In genomic region chr10:77031768-77032375, GRCm38 (mm10) we compare ENCODE assay signal across 8 mouse cellular contexts. TPM values are rescaled to one million over a fixed set of nuclear protein-coding genes. Genes with fewer than 3 reads are reported as not detected.
A peak's percentile ranks its signal among the peaks of the same experiment; 100 is the strongest.
DNase-seq lines count a peak whose midpoint lies in the region; ATAC-seq and TF ChIP-seq lines count a peak whose summit lies in the region.

Gene Slc19a1 (plus strand): TSS chr10:77032241.

- H3K9me3 ChIP-seq in hindbrain, embryonic 12.5 days (replicated peaks): no peaks in the 10 kb centered on the region
- no peaks in the 10 kb centered on the region for H3K9me3 ChIP-seq in midbrain, postnatal 0 days (ENCODE audit: low read length)

- TF ChIP-seq POLR2A in spleen, adult 2 months (IDR thresholded peaks at IDR 0.05; ENCODE audit: low read depth, low read length): no peak

- H3K27ac ChIP-seq in spleen, adult 2 months (ENCODE audit: insufficient read depth, low read length): no peak within 1 kb of the TSS
- H3K27ac ChIP-seq in brown adipose tissue, adult 24 weeks (replicated peaks; ENCODE audit: low read depth, low read length): peak within 1 kb of the TSS; percentile 47; the same call in 1 of the 2 replicates
- H3K27ac ChIP-seq in hindbrain, embryonic 12.5 days: peak within 1 kb of the TSS; percentile 53; the same call in 1 of the 2 replicates
- H3K27ac ChIP-seq in midbrain, postnatal 0 days (ENCODE audit: low read depth, low read length): peak within 1 kb of the TSS; percentile 75

- peak within 1 kb of the TSS; percentile 94 for H3K4me2 ChIP-seq in hindbrain, embryonic 12.5 days (replicated peaks)
- peak within 1 kb of the TSS; percentile 78 for H3K4me2 ChIP-seq in midbrain, postnatal 0 days (ENCODE audit: low read depth, low read length, poor library complexity, severe bottlenecking)

- no peaks in the 10 kb centered on the region for H3K27me3 ChIP-seq in spleen, adult 2 months (ENCODE audit: control insufficient read depth, insufficient read depth, low read length)
- no peaks in the 10 kb centered on the region for H3K27me3 ChIP-seq in hindbrain, embryonic 12.5 days
- H3K27me3 ChIP-seq in midbrain, postnatal 0 days (ENCODE audit: insufficient read depth, low read length): no peaks in the 10 kb centered on the region

- intact Hi-C loops in gastrocnemius, postnatal 36 days (cut with DNase I): no loop called here

- H3K4me1 ChIP-seq in spleen, adult 2 months (ENCODE audit: control insufficient read depth, insufficient read depth, insufficient read length): peaks cover 7% of the 10 kb centered on the region
- H3K4me1 ChIP-seq in brown adipose tissue, adult 24 weeks (ENCODE audit: control insufficient read depth, insufficient read depth, insufficient read length, low read length): peaks cover 3% of the 10 kb centered on the region; the same call in 1 of the 2 replicates
- H3K4me1 ChIP-seq in hindbrain, embryonic 12.5 days: peaks cover 24% of the 10 kb centered on the region
- peaks cover 13% of the 10 kb centered on the region; the same call in 1 of the 2 replicates for H3K4me1 ChIP-seq in midbrain, postnatal 0 days (ENCODE audit: insufficient read depth, low read length)

- peak within 1 kb of the TSS; percentile 75 for H3K9ac ChIP-seq in hindbrain, embryonic 12.5 days
- peak within 1 kb of the TSS; percentile 77 for H3K9ac ChIP-seq in midbrain, postnatal 0 days (replicated peaks; ENCODE audit: low read length, poor library complexity, severe bottlenecking)

- WGBS in spleen, adult 2 months: 91% methylated on average over 13 of the region's 13 CpGs
- 35% methylated on average over 13 of the region's 13 CpGs for whole genome bisulfite sequencing in hindbrain, embryonic 12.5 days
- 43% methylated on average over 13 of the region's 13 CpGs for WGBS in midbrain, postnatal 0 days

- TF ChIP-seq CTCF in spleen, adult 2 months (IDR thresholded peaks at IDR 0.05; ENCODE audit: extremely low read depth, insufficient read depth, insufficient read length, insufficient replicate concordance): no peak
- no peak for TF ChIP-seq CTCF in midbrain, postnatal 0 days (IDR thresholded peaks at IDR 0.05)

- H3K4me3 ChIP-seq in spleen, adult 2 months (ENCODE audit: extremely low read depth, insufficient read depth, insufficient read length): peak within 1 kb of the TSS; percentile 96
- peak within 1 kb of the TSS; percentile 64 for H3K4me3 ChIP-seq in brown adipose tissue, adult 24 weeks (ENCODE audit: insufficient read depth, low read depth, low read length)
- H3K4me3 ChIP-seq in hindbrain, embryonic 12.5 days: peak within 1 kb of the TSS; percentile 60
- peak within 1 kb of the TSS; percentile 60 for H3K4me3 ChIP-seq in midbrain, postnatal 0 days (ENCODE audit: low read depth, low read length)

- ATAC-seq in hindbrain, embryonic 12.5 days (ENCODE audit: low FRiP score): peak; percentile 7; the same call in 1 of the 2 replicates
- ATAC-seq in midbrain, postnatal 0 days (ENCODE audit: low FRiP score): 0 out of 2 replicates have a peak, but pooled peaks have one; percentile 11

- no peak for DNase-seq in spleen, adult 2 months (ENCODE audit: low read depth in 1 of 2, low spot score in 2 of 2)
- DNase-seq in spleen, adult 18-20 months: no peak
- DNase-seq in layer of hippocampus, postnatal 25 days (ENCODE audit: extremely low spot score in 1 of 2, low spot score in 1 of 2): no peak
- DNase-seq in midbrain, postnatal 0 days (ENCODE audit: low spot score): no peak
- DNase-seq in retina, embryonic 14.5 days (ENCODE audit: low spot score): no peak
- DNase-seq in gastrocnemius, postnatal 36 days: no peak

- no peaks in the 10 kb centered on the region for H3K36me3 ChIP-seq in spleen, adult 2 months (ENCODE audit: control insufficient read depth, insufficient read depth, low read length)
- H3K36me3 ChIP-seq in hindbrain, embryonic 12.5 days: no peaks in the 10 kb centered on the region
- no peaks in the 10 kb centered on the region for H3K36me3 ChIP-seq in midbrain, postnatal 0 days (ENCODE audit: insufficient read depth, low read length)

RNA-seq across cellular contexts. Expression of gene Slc19a1, which starts in this region (rescaled TPM):
- polyA plus RNA-seq in spleen, adult 2 months (2012; rRNA removed): 46.5 and 65.7 TPM in 2 replicates
- polyA plus RNA-seq in brown adipose tissue, adult 24 weeks (2012; ENCODE audit: insufficient read depth, insufficient read length, missing spikeins): 30.7 and 39.5 TPM in 2 replicates
- 30.5 and 32.5 TPM in 2 replicates for polyA plus RNA-seq in hindbrain, embryonic 12.5 days (2016; fragmentation: Nextera tagmentation; extraction: Ambion mirVana)
- total RNA-seq in layer of hippocampus, postnatal 25 days (2021): 10 to 100 TPM; 20.9 to 23.1 TPM
- total RNA-seq in midbrain, postnatal 0 days (2014; rRNA removed): 38.1 and 47.0 TPM in 2 replicates
- polyA plus RNA-seq in midbrain, postnatal 0 days (2015; fragmentation: Nextera tagmentation; extraction: Ambion mirVana): 44.1 and 44.9 TPM in 2 replicates
- 1 to 10 TPM; 5.9 to 7.7 TPM for total RNA-seq in gastrocnemius, postnatal 36 days (2021)
